32 mouse cellular contexts compared by ENCODE assay signal in genomic region chr3:96992526-96992925, GRCm38 (mm10).
"Had no signal": no experiment of that assay in that cellular context is flagged by ENCODE, and none has a peak within 500 bp of the region (broad histone marks: within the 10 kb centered on the region; RNA-seq: fewer than 3 reads in every experiment).

No protein-coding gene starts in this region.

- H3K27ac ChIP-seq: limb, embryonic 10.5 days; limb, embryonic 12.5 days; limb, embryonic 13.5 days; limb, embryonic 15.5 days; liver, embryonic 12.5 days; liver, embryonic 13.5 days; liver, embryonic 14.5 days; liver, embryonic 15.5 days; lung, embryonic 15.5 days; macrophage; midbrain, embryonic 10.5 days; midbrain, embryonic 12.5 days; midbrain, embryonic 13.5 days; midbrain, embryonic 15.5 days; neural tube, embryonic 12.5 days had no signal

- H3K27me3 ChIP-seq: limb, embryonic 12.5 days; limb, embryonic 13.5 days; limb, embryonic 15.5 days; liver, embryonic 12.5 days; liver, embryonic 13.5 days; liver, embryonic 15.5 days; lung, embryonic 15.5 days; megakaryocyte, embryonic 14.5 days; midbrain, embryonic 12.5 days; midbrain, embryonic 13.5 days; midbrain, embryonic 15.5 days; neural tube, embryonic 12.5 days had no signal

- H3K9me3 ChIP-seq: limb, embryonic 10.5 days; limb, embryonic 12.5 days; limb, embryonic 13.5 days; limb, embryonic 15.5 days; liver, embryonic 12.5 days; liver, embryonic 13.5 days; liver, embryonic 15.5 days; lung, embryonic 15.5 days; midbrain, embryonic 10.5 days; midbrain, embryonic 12.5 days; midbrain, embryonic 13.5 days; midbrain, embryonic 15.5 days; neural tube, embryonic 12.5 days had no signal

- H3K4me1 ChIP-seq: limb, embryonic 15.5 days; liver, embryonic 12.5 days; liver, embryonic 13.5 days; liver, embryonic 15.5 days; lung, embryonic 15.5 days; megakaryocyte, embryonic 14.5 days; midbrain, embryonic 12.5 days; midbrain, embryonic 13.5 days; midbrain, embryonic 15.5 days; neural tube, embryonic 12.5 days had no signal

- H3K9ac ChIP-seq: limb, embryonic 12.5 days; limb, embryonic 13.5 days; limb, embryonic 15.5 days; liver, embryonic 12.5 days; liver, embryonic 13.5 days; liver, embryonic 14.5 days; liver, embryonic 15.5 days; liver, postnatal 0 days; lung, embryonic 14.5 days; lung, embryonic 15.5 days; midbrain, embryonic 12.5 days; midbrain, embryonic 13.5 days; midbrain, embryonic 15.5 days; neural tube, embryonic 12.5 days had no signal

- H3K4me3 ChIP-seq: limb, embryonic 10.5 days; limb, embryonic 12.5 days; limb, embryonic 13.5 days; limb, embryonic 15.5 days; liver, embryonic 12.5 days; liver, embryonic 13.5 days; liver, embryonic 15.5 days; lung, embryonic 15.5 days; megakaryocyte, embryonic 14.5 days; midbrain, embryonic 10.5 days; midbrain, embryonic 12.5 days; midbrain, embryonic 13.5 days; midbrain, embryonic 15.5 days; myocyte; neural tube, embryonic 12.5 days had no signal

- H3K4me2 ChIP-seq: limb, embryonic 12.5 days; limb, embryonic 13.5 days; limb, embryonic 15.5 days; liver, embryonic 11.5 days; liver, embryonic 12.5 days; liver, embryonic 13.5 days; liver, embryonic 15.5 days; lung, embryonic 14.5 days; lung, embryonic 15.5 days; midbrain, embryonic 11.5 days; midbrain, embryonic 12.5 days; midbrain, embryonic 13.5 days; midbrain, embryonic 15.5 days; neural tube, embryonic 12.5 days had no signal

- ATAC-seq: liver, embryonic 12.5 days; liver, postnatal 0 days; lung, postnatal 0 days; midbrain, embryonic 13.5 days; midbrain, embryonic 15.5 days; midbrain, embryonic 16.5 days had no signal

- H3K36me3 ChIP-seq: limb, embryonic 10.5 days; limb, embryonic 12.5 days; limb, embryonic 13.5 days; limb, embryonic 15.5 days; liver, embryonic 12.5 days; liver, embryonic 13.5 days; liver, embryonic 15.5 days; lung, embryonic 15.5 days; midbrain, embryonic 10.5 days; midbrain, embryonic 12.5 days; midbrain, embryonic 13.5 days; midbrain, embryonic 15.5 days; neural tube, embryonic 12.5 days had no signal

- DNase-seq: left cerebral cortex, postnatal 4 days; liver; liver, embryonic 13.5 days; liver, postnatal 0 days; lung, adult 18-20 months; lung, adult 2 months; lung, embryonic 14.5 days; lung, postnatal 10 days; lung, postnatal 14 days; lung, postnatal 36 days; lung, postnatal 4 days; midbrain, embryonic 14.5 days had no signal
